Mouse (Mus musculus) urinary bladder, postnatal 36 days (tissue): ENCODE data around the gene Supt3.

Experiments
- DNase-seq, 2 experiments: peaks; one replicate each; pipeline ENCODE4 v3.0.0; 2022; ENCODE audit warnings: low spot score in 2 of 2, mixed read lengths in 1 of 2

The Supt3 gene

DNA sequence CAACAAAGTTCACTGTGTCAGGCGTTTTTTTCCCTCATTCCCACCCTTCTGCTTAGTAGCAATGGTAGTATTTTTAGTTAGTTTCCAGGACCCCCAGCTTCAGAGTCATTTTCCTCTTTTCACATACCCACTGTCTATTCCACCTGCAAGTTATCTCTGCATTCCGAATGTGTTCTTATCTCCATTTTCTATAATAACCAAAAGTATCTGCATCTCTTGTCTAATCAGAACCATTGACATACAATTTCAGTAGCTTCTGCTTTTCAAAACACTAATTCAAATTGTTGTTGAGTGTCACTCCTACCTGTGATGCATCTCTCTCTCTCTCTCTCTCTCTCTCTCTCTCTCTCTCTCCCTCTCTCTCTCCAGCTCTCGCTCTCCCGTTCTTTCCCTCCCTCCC, 3.4 kb downstream of the Supt3 start:
- no peak for DNase-seq

DNA sequence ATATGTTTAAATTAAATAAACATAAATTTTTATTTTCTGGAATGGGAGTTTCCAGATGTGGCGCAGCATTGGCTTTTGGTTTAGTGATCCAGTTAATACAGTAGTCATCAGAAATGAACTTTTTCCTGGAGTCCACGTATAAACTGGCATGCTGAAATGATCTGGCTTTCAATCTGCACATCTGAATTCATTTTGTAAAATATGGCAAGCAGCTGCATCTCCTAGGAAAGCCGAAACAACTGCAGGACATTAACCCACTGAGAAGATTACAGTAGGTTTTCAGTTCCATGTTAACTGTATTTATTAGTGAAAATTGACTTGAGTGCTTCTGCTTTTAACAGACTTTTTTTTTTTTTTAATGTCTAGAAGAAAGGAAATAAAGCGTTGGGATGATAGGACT, 5.4 kb downstream of the Supt3 start:
- DNase-seq = no peak

DNA sequence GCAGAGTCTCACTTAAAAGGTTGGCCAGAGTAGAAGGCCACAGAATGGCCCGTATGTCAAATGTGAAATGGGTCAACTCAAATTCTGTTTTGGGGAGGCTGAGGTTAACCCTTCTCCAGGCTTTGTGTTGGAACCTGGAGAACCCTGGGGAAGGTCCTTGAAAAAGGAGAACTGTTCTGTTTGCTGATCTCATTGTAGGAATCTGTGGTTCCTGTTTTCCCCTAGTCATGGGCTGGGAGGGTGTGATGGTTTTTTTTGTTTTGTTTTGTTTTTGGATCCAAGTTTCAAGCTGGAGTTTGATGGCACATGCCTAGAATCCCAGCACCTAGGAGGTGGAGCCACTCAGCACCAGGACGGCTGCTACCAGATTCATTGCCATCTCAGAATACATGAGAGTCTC, 6.2 kb downstream of the Supt3 start:
- DNase-seq = no peak

DNA sequence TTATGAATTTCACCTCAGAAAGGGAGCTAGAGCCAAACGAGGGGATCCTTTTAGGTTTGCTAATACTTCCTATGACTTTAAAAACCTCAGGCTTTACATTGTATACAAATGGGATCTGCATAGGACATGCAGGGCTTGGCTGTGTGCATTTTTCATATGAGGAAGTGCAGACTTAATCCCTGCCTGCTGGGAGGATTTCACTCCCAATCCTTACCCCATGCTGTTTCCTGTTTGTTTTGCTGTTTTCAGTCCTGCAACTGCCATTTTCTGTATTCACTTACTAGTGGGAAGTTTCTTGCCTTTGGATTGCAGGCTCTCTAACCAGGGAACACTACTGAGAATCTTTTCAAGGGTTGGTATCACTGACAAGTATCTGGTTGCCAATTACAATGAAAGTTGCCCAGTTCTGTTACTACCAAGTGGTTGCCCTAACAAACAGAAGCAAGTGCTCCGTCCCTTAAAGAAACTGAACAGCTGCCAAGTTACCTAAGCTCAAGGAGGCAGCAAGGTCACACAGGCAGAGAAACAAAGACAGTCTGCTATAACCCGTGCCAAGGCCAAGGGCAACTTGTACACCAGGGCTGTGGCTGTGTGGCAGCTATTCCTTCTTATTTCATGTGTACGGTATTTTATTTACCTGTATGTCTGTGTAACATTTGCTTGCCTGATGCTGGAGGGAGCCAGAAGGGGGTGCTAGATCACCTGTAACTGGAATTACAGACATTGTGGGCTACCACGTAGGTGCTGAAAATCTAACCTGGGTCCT, 12.2 kb downstream of the Supt3 start:
- DNase-seq = no peak

DNA sequence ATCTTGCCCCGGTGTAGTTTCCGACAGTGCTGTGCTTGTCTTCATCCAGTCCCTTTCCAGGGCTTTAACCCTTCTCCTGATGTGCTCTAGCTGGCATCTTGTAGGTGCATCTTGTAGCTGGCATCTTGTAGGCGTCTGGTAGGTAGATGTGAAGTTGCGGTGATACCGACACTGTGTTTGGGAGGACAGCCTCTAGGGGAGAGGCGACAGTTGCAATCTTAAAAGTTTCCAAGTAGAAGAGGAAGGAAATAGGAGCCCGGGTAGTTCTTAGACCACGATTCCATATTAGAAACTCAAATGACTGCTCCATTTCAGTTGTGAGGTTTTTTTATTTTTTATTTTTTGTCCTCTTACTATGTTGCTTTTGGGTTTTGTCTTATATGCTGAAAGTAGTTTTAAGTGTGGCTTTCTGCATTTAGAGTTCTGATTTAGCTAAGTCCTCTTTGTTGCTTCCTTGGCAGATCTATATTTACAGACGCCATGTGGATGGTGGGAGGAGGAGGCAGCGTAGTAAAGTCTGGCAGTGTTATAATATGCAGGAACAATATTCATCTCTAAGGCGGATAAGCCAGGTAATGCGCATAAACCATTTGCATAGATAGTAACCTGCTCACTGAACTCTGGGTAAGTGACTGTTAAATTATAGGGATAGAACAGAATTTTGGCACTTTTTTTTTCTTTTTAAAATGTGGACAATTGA, 15.4 kb downstream of the Supt3 start:
- DNase-seq = no peak

DNA sequence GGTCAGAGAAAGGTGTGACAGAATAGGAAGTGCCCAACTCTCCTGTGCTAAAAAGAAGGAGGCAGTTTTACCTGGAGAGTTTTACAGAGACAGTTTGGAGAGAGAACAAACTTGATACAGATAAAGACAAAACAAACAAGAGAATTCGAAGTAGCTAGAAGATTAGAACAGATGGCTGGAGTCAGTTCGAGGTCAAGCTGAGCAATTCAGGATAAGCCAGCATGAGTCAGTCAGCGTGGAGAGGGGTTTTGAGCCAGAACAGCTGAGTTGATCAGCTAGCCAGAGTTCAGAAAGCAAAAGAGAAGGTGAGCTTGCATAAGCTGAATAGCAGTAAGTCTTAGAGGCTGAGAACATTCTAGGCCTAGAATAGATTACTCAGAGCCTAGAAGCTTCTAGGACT, 20.4 kb downstream of the Supt3 start:
- DNase-seq = no peak

DNA sequence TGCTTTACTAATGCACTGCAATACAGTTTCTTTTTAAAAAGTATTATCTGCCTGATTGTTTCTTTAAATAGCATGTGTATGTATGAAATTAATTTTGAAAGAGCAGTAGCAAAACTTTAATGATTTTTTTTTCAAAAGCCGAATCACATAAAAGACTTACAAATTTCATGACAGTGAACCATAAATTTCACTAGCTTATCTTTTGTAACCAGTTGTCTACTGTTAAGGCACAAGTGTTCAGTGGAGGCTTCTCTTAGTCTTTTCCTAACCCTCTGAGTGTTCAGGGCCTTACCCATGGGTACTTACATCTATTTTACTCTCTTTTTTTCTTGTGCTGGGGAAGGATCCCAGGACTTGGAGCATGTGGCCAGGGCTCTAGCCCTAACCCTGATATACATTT, 30.1 kb downstream of the Supt3 start:
- DNase-seq = no peak

DNA sequence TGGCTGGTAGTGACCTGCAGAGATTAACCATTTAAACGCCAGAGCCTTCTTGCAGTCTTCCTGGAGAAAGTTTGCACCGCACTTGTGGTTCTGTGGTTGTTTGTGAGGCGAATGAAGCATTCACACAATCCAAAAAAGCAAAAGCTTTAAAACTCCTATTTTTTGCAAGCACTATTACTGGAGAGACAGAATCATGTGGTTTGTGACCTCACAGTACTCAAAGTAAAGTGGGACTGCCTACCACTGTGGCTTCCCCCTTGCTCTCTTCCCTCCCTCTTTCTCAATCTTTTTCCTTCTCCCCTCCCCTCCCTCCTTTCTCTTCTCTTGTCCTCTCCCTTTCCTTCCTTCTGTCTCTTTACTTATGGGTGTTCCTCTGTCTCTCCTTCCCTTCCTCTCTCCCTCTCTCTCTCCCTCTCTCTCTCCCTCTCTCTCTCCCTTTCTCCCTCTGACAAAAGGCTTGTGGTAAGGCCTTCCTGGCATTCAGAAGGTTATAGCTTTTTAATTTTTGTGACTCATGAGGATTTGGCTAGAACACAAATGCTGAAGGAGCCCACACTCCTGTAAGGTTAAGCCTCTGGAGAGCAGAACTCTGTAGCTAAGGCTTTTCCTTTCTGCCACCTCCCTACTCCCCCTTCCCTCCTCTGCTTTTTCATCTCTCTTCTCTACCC, 37.7 kb downstream of the Supt3 start, which contains the start of gene Runx2:
Gene Runx2 (minus strand): TSS at position 290 of the 668 bp plus-strand sequence.
- DNase-seq = no peak

DNA sequence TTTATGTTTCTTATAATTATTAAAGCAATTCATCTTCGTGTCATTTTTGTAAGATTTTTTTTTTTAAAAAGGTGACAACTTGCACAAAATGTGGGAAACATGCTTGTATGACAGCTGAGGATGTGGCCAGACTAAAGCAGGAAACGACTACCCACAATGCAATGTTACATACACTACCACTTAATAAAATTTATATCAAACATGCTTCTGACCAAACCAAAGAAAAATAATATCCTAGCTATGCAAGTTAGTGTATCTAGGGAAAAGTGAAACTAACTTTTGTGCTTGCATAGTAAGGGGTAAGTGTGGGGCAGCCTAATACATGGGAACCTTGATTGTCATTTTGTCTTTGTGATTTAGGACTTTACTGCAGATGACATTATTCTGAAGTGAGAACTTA, 41.9 kb downstream of the Supt3 start:
- DNase-seq = no peak

DNA sequence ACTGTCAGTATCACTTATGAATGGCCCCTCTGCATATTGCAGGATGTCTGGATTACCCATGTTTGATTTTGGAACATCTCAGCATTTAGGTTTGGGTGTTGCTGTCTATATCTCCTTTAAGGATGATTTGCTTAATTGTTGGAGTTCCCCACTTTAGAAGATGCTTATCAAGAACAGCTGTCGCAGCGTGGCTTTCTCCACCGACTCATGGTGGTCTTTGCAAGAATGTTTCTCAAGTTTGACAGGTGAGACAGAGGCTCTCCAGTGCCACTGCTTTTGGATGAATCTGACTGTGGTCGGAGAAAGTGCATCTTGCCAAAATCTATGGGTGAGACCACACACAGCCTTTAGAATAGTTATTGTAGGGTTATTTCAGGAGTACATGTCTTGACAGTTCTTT, 42.9 kb downstream of the Supt3 start:
- no peak for DNase-seq

DNA sequence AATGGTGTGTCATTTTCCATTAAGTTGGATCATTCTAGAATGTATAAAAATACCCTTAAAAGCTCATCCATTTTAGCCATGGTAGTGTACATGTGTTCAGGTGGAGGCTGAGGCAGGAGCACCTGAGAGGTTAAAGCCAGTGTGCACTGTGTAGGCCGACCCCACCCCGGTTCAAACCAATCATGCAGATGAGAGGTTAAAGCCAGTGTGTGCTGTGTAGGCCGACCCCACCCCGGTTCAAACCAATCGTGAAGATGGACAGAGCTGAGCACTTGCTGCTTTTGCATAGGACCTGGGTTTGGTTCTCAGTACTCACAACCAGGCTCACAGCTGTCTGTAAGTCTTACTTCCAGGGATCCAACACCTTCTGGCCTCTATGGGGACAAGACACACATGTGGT, 45.0 kb downstream of the Supt3 start:
- no peak for DNase-seq

DNA sequence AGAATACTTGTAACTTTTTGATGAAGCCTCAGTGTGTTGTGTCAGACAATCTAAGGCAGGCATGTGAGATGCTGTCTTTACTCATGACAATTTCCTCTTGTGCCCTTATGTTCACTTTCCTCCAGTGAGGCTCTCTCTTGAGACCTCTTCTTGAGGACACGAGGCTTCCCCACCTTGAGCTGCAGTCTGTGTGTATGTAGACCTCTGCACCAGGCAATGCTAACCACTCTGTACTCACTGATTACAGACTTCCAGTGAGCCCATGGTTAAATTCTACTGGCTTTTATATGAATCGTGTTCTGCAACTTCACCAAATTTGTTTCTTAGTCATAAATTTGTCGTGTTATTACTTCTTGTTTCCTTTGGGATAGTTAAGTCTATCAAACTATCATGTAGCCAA, 50.2 kb downstream of the Supt3 start:
- no peak for DNase-seq

DNA sequence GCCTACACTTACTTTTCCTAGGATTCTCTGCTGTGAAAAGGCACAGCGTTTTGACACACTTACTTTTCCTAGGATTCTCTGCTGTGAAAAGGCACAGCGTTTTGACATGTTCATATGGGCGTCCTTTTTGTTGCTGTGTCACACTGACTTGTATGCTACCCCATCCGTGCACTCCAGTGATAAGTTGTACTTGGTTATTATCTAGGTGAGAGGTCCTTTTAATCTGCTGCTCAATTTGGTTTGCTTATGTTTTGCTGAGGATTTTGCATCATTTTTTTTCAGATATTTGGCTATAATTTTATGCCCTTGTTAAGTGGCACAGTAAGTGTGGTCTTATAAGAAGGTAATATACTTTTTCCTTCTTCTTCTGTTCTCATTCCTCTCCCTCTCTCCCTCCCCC, 51.0 kb downstream of the Supt3 start:
- no peak for DNase-seq

DNA sequence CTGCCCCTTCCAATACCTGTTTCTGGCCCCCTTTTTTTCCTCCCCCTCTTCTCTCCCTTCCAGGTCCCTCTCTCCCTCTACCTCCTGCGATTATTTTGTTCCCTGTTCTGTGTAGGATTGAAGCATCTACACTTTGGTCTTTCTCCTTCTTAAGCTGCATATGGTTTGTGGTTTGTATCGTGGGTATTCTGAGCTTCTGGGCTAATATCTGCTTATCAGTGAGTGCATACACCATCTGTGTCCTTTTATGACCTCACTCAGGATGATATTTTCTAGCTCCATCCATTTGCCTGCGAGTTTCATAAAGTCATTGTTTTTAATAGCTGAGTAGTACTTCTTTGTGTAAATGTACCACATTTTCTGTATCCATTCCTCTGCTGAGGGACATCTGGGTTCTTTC, 52.6 kb downstream of the Supt3 start:
- DNase-seq = no peak

DNA sequence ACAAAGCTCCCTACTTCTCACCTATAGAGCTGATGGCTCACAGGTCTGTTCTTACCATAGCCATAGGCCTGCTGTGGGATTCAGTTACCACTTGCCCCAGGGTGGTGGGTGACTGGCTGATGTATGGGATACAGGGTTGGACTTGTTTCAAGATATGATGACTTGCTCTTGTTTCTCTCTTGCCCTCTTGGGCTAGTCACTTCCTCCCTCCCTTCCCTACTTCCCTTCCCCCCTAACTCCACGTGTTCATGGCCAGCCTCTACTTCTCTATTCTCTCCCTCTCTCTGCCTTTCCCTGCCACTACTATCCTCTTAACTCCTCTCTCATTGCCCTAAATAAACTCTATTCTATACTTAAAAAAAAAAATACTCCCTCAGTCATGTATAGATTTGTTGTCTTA, 54.2 kb downstream of the Supt3 start:
- no peak for DNase-seq

DNA sequence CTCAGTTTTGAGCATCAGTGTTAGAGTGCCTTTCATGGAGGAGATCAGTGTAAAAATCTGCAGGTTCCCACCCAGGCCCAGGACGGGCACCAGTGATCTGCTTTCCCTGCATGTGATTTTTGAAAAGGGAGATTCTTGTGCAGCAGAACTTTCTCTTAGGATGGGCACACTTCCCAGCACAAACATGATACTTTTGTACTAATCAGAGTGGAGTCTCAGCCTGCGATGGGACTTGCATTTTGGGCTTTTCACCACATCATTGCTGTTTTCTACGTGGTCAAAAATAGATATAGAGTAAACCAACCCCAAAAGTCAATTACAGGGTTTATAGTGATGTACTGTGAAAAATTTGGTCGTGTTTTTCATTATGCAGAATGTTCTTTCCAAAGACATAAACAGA, 65.2 kb downstream of the Supt3 start:
- DNase-seq = no peak

DNA sequence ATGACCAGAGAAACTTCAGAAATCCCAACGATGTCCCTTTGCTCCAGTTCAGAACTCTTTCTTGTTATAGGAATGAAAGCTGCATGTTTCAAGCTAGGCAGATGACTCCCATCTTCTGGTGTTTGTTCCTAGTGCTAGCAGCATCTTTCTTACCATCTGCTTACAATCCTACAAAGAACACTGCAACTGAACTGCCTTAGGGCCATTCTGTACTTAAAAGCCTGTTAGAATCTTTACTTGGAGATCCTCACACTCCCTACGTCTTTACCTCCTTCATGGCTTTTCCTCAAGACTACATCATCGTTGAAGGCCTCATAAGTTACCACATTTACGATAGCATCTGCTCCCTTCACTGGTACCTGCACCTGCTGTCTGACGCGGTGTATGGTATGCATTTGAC, 86.2 kb downstream of the Supt3 start:
- no peak for DNase-seq

DNA sequence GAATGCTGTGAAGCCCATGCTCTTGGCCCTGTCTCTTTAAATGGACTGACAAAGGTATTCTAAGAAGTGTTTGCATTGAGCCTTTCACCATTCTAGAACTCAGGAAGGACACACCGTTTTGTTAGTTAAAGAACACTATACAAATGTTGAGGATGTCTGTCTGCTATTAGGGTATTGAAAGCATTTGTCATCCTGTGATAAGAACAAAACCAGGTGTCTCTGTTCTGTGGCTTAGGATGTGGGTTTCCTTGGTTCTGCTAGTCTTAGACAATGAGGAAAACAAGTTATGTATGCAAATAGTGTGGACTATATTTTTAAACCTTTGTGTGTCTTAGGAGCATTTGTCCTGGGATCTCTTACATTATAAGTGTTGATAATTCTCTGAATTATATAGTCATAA, 116.6 kb downstream of the Supt3 start:
- DNase-seq = no peak

DNA sequence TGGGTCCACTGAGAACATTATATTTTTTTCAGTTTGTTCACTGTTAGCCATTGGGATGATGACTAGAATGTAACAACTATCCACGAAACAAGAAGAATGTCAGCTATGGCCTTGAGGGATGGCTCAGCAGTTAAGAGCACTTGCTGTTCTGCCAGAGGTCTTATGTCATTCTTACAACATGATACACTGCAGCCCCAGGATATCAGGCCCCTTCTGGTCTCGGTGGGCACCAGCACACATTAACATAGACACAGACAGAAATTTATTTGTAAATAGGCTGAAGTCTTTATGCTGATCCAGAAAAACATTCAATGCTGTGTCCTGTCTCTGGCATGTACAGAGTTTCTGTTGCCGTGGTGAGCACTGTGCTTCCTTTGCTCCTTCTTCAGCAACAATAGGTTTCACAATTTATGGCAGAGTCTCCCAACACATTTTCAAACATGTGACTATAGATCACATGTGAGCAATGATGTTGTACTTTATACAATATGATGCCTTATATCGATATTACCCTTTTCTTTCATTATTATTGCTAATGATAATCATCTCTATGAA, 166.7 kb downstream of the Supt3 start:
- no peak for DNase-seq

DNA sequence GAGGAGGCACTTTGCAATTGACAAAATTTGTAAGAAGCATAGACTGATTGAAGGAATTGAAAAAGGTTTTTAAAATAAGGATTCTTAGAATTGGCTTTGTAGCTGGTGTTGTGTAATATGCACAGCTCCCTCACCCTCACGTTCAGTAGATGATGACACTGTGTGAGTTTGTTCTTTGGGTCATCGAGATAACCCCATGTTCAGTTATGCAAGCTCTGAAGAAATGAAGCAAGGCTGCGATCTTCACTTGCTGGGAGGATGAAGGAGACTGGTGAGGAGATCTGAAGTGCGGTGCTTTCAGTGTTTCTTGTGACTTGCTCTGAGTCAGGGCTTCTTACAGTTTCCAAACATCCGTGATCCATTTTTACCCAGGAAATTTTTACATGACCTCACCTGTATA, 168.4 kb downstream of the Supt3 start:
- DNase-seq = no peak

DNA sequence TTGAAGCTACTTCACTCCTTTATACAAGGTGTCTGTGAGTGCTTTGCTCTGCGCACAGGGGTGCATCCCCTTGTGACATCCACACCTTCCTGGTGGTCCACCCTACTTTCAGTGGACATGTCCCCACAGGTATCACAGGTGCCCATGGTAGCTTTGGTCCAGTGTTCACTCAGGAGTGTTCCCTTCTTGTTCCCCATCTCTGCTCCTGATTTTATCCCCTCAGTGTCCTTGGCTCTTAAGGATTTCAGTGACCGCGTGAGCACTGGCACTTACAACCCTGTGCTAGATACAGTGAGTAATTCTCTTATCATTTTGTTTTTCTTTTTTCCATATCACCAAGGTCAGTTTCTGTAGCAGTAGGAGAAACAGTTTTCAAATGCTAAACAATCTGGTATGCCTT, 171.4 kb downstream of the Supt3 start:
- DNase-seq = no peak

DNA sequence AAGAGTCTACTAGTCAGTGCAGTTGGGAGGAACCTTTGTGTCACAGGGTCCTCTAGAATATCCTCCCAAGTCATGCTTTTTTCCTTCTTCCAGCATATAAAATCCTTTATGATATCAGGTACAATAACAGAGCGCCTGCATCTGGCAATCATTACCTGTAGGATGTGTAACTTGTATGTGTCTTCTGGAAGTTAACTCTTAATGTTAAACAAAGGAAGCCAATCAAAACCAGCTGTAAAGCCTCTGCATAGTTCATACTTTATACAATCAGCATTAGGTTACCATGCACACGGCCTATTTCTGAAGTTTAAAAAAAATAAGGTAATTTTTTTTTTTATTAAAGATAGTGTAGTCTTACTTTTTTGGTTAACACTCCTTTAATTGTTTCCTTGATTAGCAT, 179.7 kb downstream of the Supt3 start:
- DNase-seq = no peak
